Mouse (Mus musculus) bone marrow, adult 2 months (tissue): ENCODE data around the gene Smad1.

Source experiments
- CTCF ChIP-seq: fragments of 200-500 bp; IDR thresholded peaks from 2 replicates; pipeline ENCODE4 v1.5.1; 2011; ENCODE audit warnings: low read length, control low read depth; ENCODE audit not compliant: control insufficient read depth, insufficient read depth
- POLR2A ChIP-seq: fragments of 200-500 bp; IDR thresholded peaks from 2 replicates; pipeline ENCODE4 v1.6.1; 2011; ENCODE audit warnings: low read depth, mild to moderate bottlenecking, control low read depth, low read length, borderline replicate concordance; ENCODE audit not compliant: control insufficient read depth

- TF ChIP-seq POLR2A (no peak), CTCF (no peak)
Observed at GRCm38 (mm10) chr8:79369163-79369562, 30.2 kb downstream of the Smad1 start.
